Mouse (Mus musculus): Measurements from ENCODE around the gene Ros1.

DNA sequence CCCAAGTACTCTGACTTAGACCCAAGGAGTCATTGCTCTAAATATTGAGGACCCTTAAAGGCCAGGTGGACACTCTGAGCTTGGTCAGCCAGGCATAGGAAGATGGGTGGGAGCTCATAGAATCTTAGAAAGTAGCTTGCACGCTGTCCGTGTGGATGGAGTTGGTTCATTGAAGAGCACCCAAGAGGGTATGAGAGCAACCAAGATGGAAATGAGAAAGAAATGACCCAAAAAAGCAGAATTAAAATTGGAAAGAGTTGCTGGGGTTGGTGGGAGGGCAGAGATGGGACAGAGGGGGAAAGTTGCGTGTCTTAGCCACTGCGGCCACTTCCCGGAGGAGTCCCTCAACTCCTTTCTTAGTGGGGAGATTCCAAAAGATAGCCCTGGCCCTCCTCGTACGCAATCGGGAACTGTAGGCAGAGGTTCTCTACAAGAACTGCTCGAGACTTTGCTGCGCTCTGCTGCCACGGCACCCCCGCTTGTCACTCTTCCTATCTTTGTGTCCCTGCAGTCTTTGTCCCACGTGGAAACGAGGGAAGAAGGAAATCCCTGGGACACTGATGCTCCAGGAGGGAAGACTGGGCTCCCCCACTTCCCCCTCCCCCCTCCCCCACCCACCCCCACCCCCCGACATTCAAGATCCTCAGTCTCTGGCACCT is 173.2 kb downstream of the Ros1 start:
- TF ChIP-seq CTCF (IDR thresholded peaks at IDR 0.05; ENCODE audit: low read depth, low read length) = no peak
- TF ChIP-seq POLR2A (IDR thresholded peaks at IDR 0.05; ENCODE audit: borderline replicate concordance, low read depth, low read length) = no peak

Data from bone marrow macrophage, adult 2 months (primary cell).